Mouse (Mus musculus): ENCODE data around the gene Svs6. TPM values are rescaled to one million over a fixed set of nuclear protein-coding genes. Genes with fewer than 3 reads are reported as not detected.
"Not testable (repeated sequence)": the region's sequence is repeated elsewhere in the genome, so short reads cannot be mapped to it uniquely, and the experiment has no call there.

The Svs6 gene
- total and polyA plus RNA-seq, 3 experiments = not detected

- Histone ChIP-seq H3K4me1 (ENCODE audit: control insufficient read depth in 1 of 2, insufficient read depth in 2 of 2) (no peaks in the 10 kb centered on the region), H3K9ac (ENCODE audit: insufficient read depth, low read depth) (no peak overlapping the region), H3K9me3 (replicated peaks; ENCODE audit: low read length) (no peaks in the 10 kb centered on the region), H3K36me3 (replicated peaks in 1 of 2; ENCODE audit: control insufficient read depth in 1 of 2, insufficient read depth in 1 of 2, low read length in 1 of 2) (no peaks in the 10 kb centered on the region), H3K27me3 (replicated peaks) (no peaks in the 10 kb centered on the region), H3K4me2 (ENCODE audit: insufficient read depth, low read depth, poor library complexity, severe bottlenecking) (no peak overlapping the region), H3K4me3 (replicated peaks in 1 of 3; ENCODE audit: low read depth in 2 of 3, low read length in 2 of 3, poor library complexity in 1 of 3) (no peak overlapping the region), H3K27ac (ENCODE audit: insufficient read depth, low read depth) (no peak overlapping the region), H3K79me2 (replicated peaks; ENCODE audit: control insufficient read depth, extremely low read depth, insufficient read depth, poor library complexity, severe bottlenecking) (no peaks in the 10 kb centered on the region)
- TF ChIP-seq ZNF384 (IDR thresholded peaks at IDR 0.05; ENCODE audit: low read depth, low read length) (no peak), NELFE (IDR thresholded peaks at IDR 0.05; ENCODE audit: low read depth, low read length) (no peak), SMC3 (IDR thresholded peaks at IDR 0.05; ENCODE audit: low read depth, low read length) (no peak), MYC (IDR thresholded peaks at IDR 0.05; ENCODE audit: low read depth, low read length) (no peak), ELF1 (IDR thresholded peaks at IDR 0.05; ENCODE audit: low read depth, low read length) (no peak), E2F4 (IDR thresholded peaks at IDR 0.05; ENCODE audit: insufficient replicate concordance, low read depth, low read length) (no peak), TBP (conservative IDR thresholded peaks at IDR 0.05; ENCODE audit: low read depth, low read length) (no peak), JUN (IDR thresholded peaks at IDR 0.05; ENCODE audit: insufficient read depth, low read depth, low read length) (no peak), EP300 (IDR thresholded peaks at IDR 0.05; ENCODE audit: low read length) (no peak), JUND (conservative IDR thresholded peaks at IDR 0.05; ENCODE audit: low read depth, low read length) (no peak), NRF1 (IDR thresholded peaks at IDR 0.05; ENCODE audit: low read depth, low read length) (no peak), USF2 (conservative IDR thresholded peaks at IDR 0.05; ENCODE audit: low read depth, low read length) (no peak), UBTF (IDR thresholded peaks at IDR 0.05; ENCODE audit: low read depth, low read length) (no peak), MAX (IDR thresholded peaks at IDR 0.05; ENCODE audit: low read length) (no peak), GABPA (IDR thresholded peaks at IDR 0.05; ENCODE audit: insufficient replicate concordance, low read depth, low read length) (no peak)
- in situ Hi-C loops (cut with MboI; ENCODE audit: low pct_ligation_motif_present, low pct_unique_long_range_greater_than_20kb, low sequenced_read_pairs) = no loop called here
- dilution Hi-C loops (cut with MboI; ENCODE audit: extremely low pct_ligation_motif_present, extremely low pct_unique_long_range_greater_than_20kb, low sequenced_read_pairs) = no loop called here
- no peak for DNase-seq (ENCODE audit: extremely low read depth)
Observed at GRCm38 (mm10) chr2:164312599-164312998, 4.0 kb upstream of the Svs6 start.

GRCm38 (mm10) chr2:164315460-164315859, 1.1 kb upstream of the Svs6 start:
- H3K4me1 ChIP-seq (ENCODE audit: control insufficient read depth in 1 of 2, insufficient read depth in 2 of 2); H3K36me3 ChIP-seq (replicated peaks in 1 of 2; ENCODE audit: control insufficient read depth in 1 of 2, insufficient read depth in 1 of 2, low read length in 1 of 2); in situ Hi-C loops (cut with MboI; ENCODE audit: low pct_ligation_motif_present, low pct_unique_long_range_greater_than_20kb, low sequenced_read_pairs); H3K4me2 ChIP-seq (ENCODE audit: insufficient read depth, low read depth, poor library complexity, severe bottlenecking); H3K27me3 ChIP-seq (replicated peaks); DNase-seq (ENCODE audit: extremely low read depth); H3K79me2 ChIP-seq (replicated peaks; ENCODE audit: control insufficient read depth, extremely low read depth, insufficient read depth, poor library complexity, severe bottlenecking); dilution Hi-C loops (cut with MboI; ENCODE audit: extremely low pct_ligation_motif_present, extremely low pct_unique_long_range_greater_than_20kb, low sequenced_read_pairs); H3K9me3 ChIP-seq (replicated peaks; ENCODE audit: low read length); H3K27ac ChIP-seq (ENCODE audit: insufficient read depth, low read depth); H3K4me3 ChIP-seq (replicated peaks in 1 of 3; ENCODE audit: low read depth in 2 of 3, low read length in 2 of 3, poor library complexity in 1 of 3); H3K9ac ChIP-seq (ENCODE audit: insufficient read depth, low read depth): not testable (repeated sequence)

GRCm38 (mm10) chr2:164320983-164321382, 4.4 kb downstream of the Svs6 start:
- no peak overlapping the region for H3K9ac ChIP-seq (ENCODE audit: insufficient read depth, low read depth)
- H3K9me3 ChIP-seq (replicated peaks; ENCODE audit: low read length) = no peaks in the 10 kb centered on the region
- no peak for DNase-seq (ENCODE audit: extremely low read depth)
- dilution Hi-C loops (cut with MboI; ENCODE audit: extremely low pct_ligation_motif_present, extremely low pct_unique_long_range_greater_than_20kb, low sequenced_read_pairs) = no loop called here
- no peak overlapping the region for H3K27ac ChIP-seq (ENCODE audit: insufficient read depth, low read depth)
- no peaks in the 10 kb centered on the region for H3K36me3 ChIP-seq (replicated peaks in 1 of 2; ENCODE audit: control insufficient read depth in 1 of 2, insufficient read depth in 1 of 2, low read length in 1 of 2)
- no peak overlapping the region for H3K4me3 ChIP-seq (replicated peaks in 1 of 3; ENCODE audit: low read depth in 2 of 3, low read length in 2 of 3, poor library complexity in 1 of 3)
- TF ChIP-seq NELFE (IDR thresholded peaks at IDR 0.05; ENCODE audit: low read depth, low read length) = no peak
- TF ChIP-seq RAD21 (IDR thresholded peaks at IDR 0.05; ENCODE audit: low read depth, low read length) = no peak
- TF ChIP-seq KAT2A (IDR thresholded peaks at IDR 0.05; ENCODE audit: insufficient replicate concordance, low read length) = no peak
- no peak for TF ChIP-seq UBTF (IDR thresholded peaks at IDR 0.05; ENCODE audit: low read depth, low read length)
- no peak for TF ChIP-seq PAX5 (IDR thresholded peaks at IDR 0.05; ENCODE audit: low read length)
- no peak for TF ChIP-seq JUN (IDR thresholded peaks at IDR 0.05; ENCODE audit: insufficient read depth, low read depth, low read length)
- TF ChIP-seq POLR2A (IDR thresholded peaks at IDR 0.05; ENCODE audit: low read depth, low read length) = no peak
- no peak for TF ChIP-seq SIN3A (IDR thresholded peaks at IDR 0.05; ENCODE audit: low read length)
- no peak overlapping the region for H3K4me2 ChIP-seq (ENCODE audit: insufficient read depth, low read depth, poor library complexity, severe bottlenecking)
- in situ Hi-C loops (cut with MboI; ENCODE audit: low pct_ligation_motif_present, low pct_unique_long_range_greater_than_20kb, low sequenced_read_pairs) = no loop called here
- no peaks in the 10 kb centered on the region for H3K79me2 ChIP-seq (replicated peaks; ENCODE audit: control insufficient read depth, extremely low read depth, insufficient read depth, poor library complexity, severe bottlenecking)
- peaks cover 2% of the 10 kb centered on the region for H3K27me3 ChIP-seq (replicated peaks)
- no peaks in the 10 kb centered on the region for H3K4me1 ChIP-seq (ENCODE audit: control insufficient read depth in 1 of 2, insufficient read depth in 2 of 2)

GRCm38 (mm10) chr2:164332440-164332839, 15.9 kb downstream of the Svs6 start, which contains the start of gene Svs5:
Gene Svs5, plus strand, starts transcription at chr2:164332740.
- H3K4me3 ChIP-seq (replicated peaks in 1 of 3; ENCODE audit: low read depth in 2 of 3, low read length in 2 of 3, poor library complexity in 1 of 3); H3K9me3 ChIP-seq (replicated peaks; ENCODE audit: low read length); in situ Hi-C loops (cut with MboI; ENCODE audit: low pct_ligation_motif_present, low pct_unique_long_range_greater_than_20kb, low sequenced_read_pairs); H3K27me3 ChIP-seq (replicated peaks); DNase-seq (ENCODE audit: extremely low read depth); H3K4me2 ChIP-seq (ENCODE audit: insufficient read depth, low read depth, poor library complexity, severe bottlenecking); H3K9ac ChIP-seq (ENCODE audit: insufficient read depth, low read depth); H3K79me2 ChIP-seq (replicated peaks; ENCODE audit: control insufficient read depth, extremely low read depth, insufficient read depth, poor library complexity, severe bottlenecking); dilution Hi-C loops (cut with MboI; ENCODE audit: extremely low pct_ligation_motif_present, extremely low pct_unique_long_range_greater_than_20kb, low sequenced_read_pairs); H3K36me3 ChIP-seq (replicated peaks in 1 of 2; ENCODE audit: control insufficient read depth in 1 of 2, insufficient read depth in 1 of 2, low read length in 1 of 2); H3K27ac ChIP-seq (ENCODE audit: insufficient read depth, low read depth): not testable (repeated sequence)
- peaks cover 0 to 15% of the 10 kb centered on the region in 2 experiments; a peak in 2 of 4 replicates for H3K4me1 ChIP-seq (ENCODE audit: control insufficient read depth in 1 of 2, insufficient read depth in 2 of 2)

Measured in CH12.LX (cell line).